Mouse (Mus musculus) megakaryocyte, embryonic 14.5 days (primary cell): ENCODE measurements at regions not wholly inside any gene's neighbourhood (a gene's known extent, or its start where the extent isn't known, plus 50 kb on each side); places are given as distances from the start of the nearest gene placed in this dataset.

Source experiments
- FLI1 ChIP-seq: IDR thresholded peaks from 2 replicates; pipeline ENCODE4 v1.6.1; 2012; ENCODE audit warnings: low read length, inconsistent platforms, mixed read lengths
- GATA1 ChIP-seq: IDR thresholded peaks from 3 replicates; pipeline ENCODE4 v1.6.1; 2012; ENCODE audit warnings: mixed read lengths, low read length, inconsistent platforms, borderline replicate concordance

GRCm38 (mm10) chr3:8746037-8746436, 863.8 kb downstream of the Zfp704 start:
- TF ChIP-seq GATA1: no peak
- TF ChIP-seq FLI1: no peak
